Comparison of ENCODE assay signal across 22 mouse cellular contexts in genomic region chr9:35026897-35027311, GRCm38 (mm10).
A peak's percentile ranks its signal among the peaks of the same experiment; 100 is the strongest.
DNase-seq lines count a peak whose midpoint lies in the region; ATAC-seq lines count a peak whose summit lies in the region.
"Had no signal": no experiment of that assay in that cellular context is flagged by ENCODE, and none has a peak within 500 bp of the region (broad histone marks: within the 10 kb centered on the region; RNA-seq: fewer than 3 reads in every experiment).

No protein-coding gene starts in this region.

- no peak overlapping the region for H3K9ac ChIP-seq in heart, embryonic 12.5 days
- H3K9ac ChIP-seq: forebrain, embryonic 13.5 days; limb, embryonic 12.5 days; liver, embryonic 14.5 days; lung, embryonic 15.5 days; midbrain, embryonic 13.5 days; neural tube, embryonic 12.5 days had no signal

- DNase-seq in heart, adult 11 months, result peak; percentile 92
- DNase-seq in kidney, postnatal 10 days, result peak; percentile 59
- no peak for DNase-seq in kidney, adult 18-20 months
- DNase-seq in right cerebral cortex, adult 18-20 months, result peak; percentile 32
- DNase-seq in right cerebral cortex, postnatal 25 days, result no peak
- DNase-seq in c-Kit-positive CD71-positive TER-119-positive erythroid progenitor cells, embryonic 14.5 days (ENCODE audit: low spot score), result no peak
- DNase-seq: adrenal gland, postnatal 36 days; B cell, adult 2 months; cerebellum, adult 2 months; cerebellum, postnatal 36 days; layer of hippocampus, adult 9-11 months; thymus, adult 2 months had no signal

- peaks cover 22% of the 10 kb centered on the region for H3K27me3 ChIP-seq in heart, embryonic 12.5 days (replicated peaks)

- ATAC-seq in heart, embryonic 12.5 days (ENCODE audit: insufficient number of reproducible peaks, low FRiP score), result no peak
- ATAC-seq: forebrain, embryonic 13.5 days; hindbrain, postnatal 0 days; intestine, postnatal 0 days; midbrain, embryonic 13.5 days had no signal

- no peak overlapping the region for H3K4me2 ChIP-seq in heart, embryonic 12.5 days
- H3K4me2 ChIP-seq: forebrain, embryonic 13.5 days; limb, embryonic 12.5 days; lung, embryonic 15.5 days; midbrain, embryonic 13.5 days; neural tube, embryonic 12.5 days had no signal

- no peaks in the 10 kb centered on the region for H3K36me3 ChIP-seq in heart, embryonic 12.5 days
- H3K36me3 ChIP-seq: hindbrain, embryonic 10.5 days; limb, embryonic 12.5 days; lung, embryonic 15.5 days; neural tube, embryonic 12.5 days had no signal

- peaks cover 22% of the 10 kb centered on the region for H3K4me1 ChIP-seq in heart, embryonic 12.5 days (replicated peaks)

- H3K4me3 ChIP-seq in heart, embryonic 12.5 days, result no peak overlapping the region
- H3K4me3 ChIP-seq: forebrain, embryonic 13.5 days; hindbrain, embryonic 10.5 days; limb, embryonic 12.5 days; lung, embryonic 15.5 days; midbrain, embryonic 13.5 days; neural tube, embryonic 12.5 days had no signal

- H3K9me3 ChIP-seq in heart, embryonic 12.5 days (replicated peaks), result no peaks in the 10 kb centered on the region
- H3K9me3 ChIP-seq: forebrain, embryonic 13.5 days; hindbrain, embryonic 10.5 days; limb, embryonic 12.5 days; lung, embryonic 15.5 days; midbrain, embryonic 13.5 days; neural tube, embryonic 12.5 days had no signal

- 50% methylated on average over 6 of the region's 6 CpGs for WGBS in heart, embryonic 12.5 days

- H3K27ac ChIP-seq in heart, embryonic 12.5 days (ENCODE audit: poor library complexity, severe bottlenecking), result no peak overlapping the region
- H3K27ac ChIP-seq: forebrain, embryonic 13.5 days; hindbrain, embryonic 10.5 days; hindbrain, postnatal 0 days; limb, embryonic 12.5 days; liver, embryonic 14.5 days; lung, embryonic 15.5 days; midbrain, embryonic 13.5 days; neural tube, embryonic 12.5 days had no signal

Comparison
In these comparisons a context has a peak if more than half of its experiments do, and no peak if none do; other contexts are left out.
1. DNase-seq: peak in heart, adult 11 months (single experiment), kidney, postnatal 10 days (single experiment) and right cerebral cortex, adult 18-20 months (single experiment); none in kidney, adult 18-20 months (single experiment), right cerebral cortex, postnatal 25 days (single experiment) and c-Kit-positive CD71-positive TER-119-positive erythroid progenitor cells, embryonic 14.5 days (single experiment).